Mouse (Mus musculus) small intestine, adult 2 months (tissue): ENCODE measurements around the gene Dlx4. TPM values are rescaled to one million over a fixed set of nuclear protein-coding genes. Genes with fewer than 3 reads are reported as not detected.

Experiments
- H3K27ac ChIP-seq: fragments of 200-500 bp; 2 replicates; pipeline ENCODE4 v1.5.1; 2012; ENCODE audit warnings: low read depth, low read length, control low read depth, inconsistent platforms; ENCODE audit not compliant: insufficient read depth
- H3K27me3 ChIP-seq: fragments of 200-500 bp; 2 replicates; pipeline ENCODE4 v1.6.1; 2012; ENCODE audit warnings: mild to moderate bottlenecking, moderate library complexity, low read length, inconsistent platforms; ENCODE audit not compliant: control insufficient read depth, insufficient read depth
- H3K36me3 ChIP-seq: fragments of 200-500 bp; 2 replicates; pipeline ENCODE4 v1.6.1; 2012; ENCODE audit warnings: mild to moderate bottlenecking, low read length, control low read depth, inconsistent platforms; ENCODE audit not compliant: control insufficient read depth, insufficient read depth
- H3K4me1 ChIP-seq: fragments of 200-500 bp; 2 replicates; pipeline ENCODE4 v1.6.1; 2012; ENCODE audit warnings: low read length, inconsistent platforms, mixed read lengths; ENCODE audit not compliant: control insufficient read depth, insufficient read depth, insufficient read length
- H3K4me3 ChIP-seq: fragments of 200-500 bp; 2 replicates; pipeline ENCODE4 v1.5.1; 2012; ENCODE audit warnings: low read depth, mild to moderate bottlenecking, control low read depth, inconsistent platforms, low read length, moderate library complexity
- CTCF ChIP-seq: fragments of 200-500 bp; IDR thresholded peaks from 2 replicates; pipeline ENCODE4 v1.5.1; 2012; ENCODE audit warnings: low read depth, mild to moderate bottlenecking, control low read depth, inconsistent platforms, low read length, moderate library complexity, mixed read lengths; ENCODE audit not compliant: insufficient replicate concordance, insufficient read length; ENCODE audit errors: extremely low read depth
- POLR2A ChIP-seq: fragments of 200-500 bp; IDR thresholded peaks from 2 replicates; pipeline ENCODE4 v1.6.1; 2012; ENCODE audit warnings: low read depth, mild to moderate bottlenecking, control low read depth, inconsistent platforms, low read length, moderate library complexity
- WGBS: fragments of 180-500 bp; shearing (Covaris S2); methylation state at CpG from one replicate; pipeline ENCODE4 v1.1.7; 2018; 5-methylcytosine and 5-hydroxymethylcytosine counted together
- polyA plus RNA-seq: library from polyadenylated mRNA; depleted of rRNA; stranded (reverse); fragments of >200 nt; gene quantifications from 2 replicates; pipeline ENCODE4 v1.2.3, GENCODE M21; 2012

Dlx4 gene
- polyA plus RNA-seq, 1 experiment, result not detected

- TF ChIP-seq POLR2A (no peak), CTCF (no peak)
- H3K4me3 ChIP-seq, result no peak overlapping the region
- peaks cover 8% of the 10 kb centered on the region for H3K27me3 ChIP-seq
- no peaks in the 10 kb centered on the region for H3K36me3 ChIP-seq
- 75% methylated on average over 19 of the region's 19 CpGs for WGBS
- no peak overlapping the region for H3K27ac ChIP-seq
- H3K4me1 ChIP-seq, result peaks cover 12% of the 10 kb centered on the region; the same call in 1 of the 2 replicates
These were observed 43.7 kb downstream of the Dlx4 start for GRCm38 (mm10) chr11:95102161-95102904.

GRCm38 (mm10) chr11:95101071-95101788 lies 44.8 kb downstream of the Dlx4 start:
- peaks cover 8% of the 10 kb centered on the region for H3K27me3 ChIP-seq
- WGBS, result 26% methylated on average over 16 of the region's 16 CpGs
- TF ChIP-seq POLR2A (no peak), CTCF (no peak)
- no peak overlapping the region for H3K27ac ChIP-seq
- H3K36me3 ChIP-seq, result no peaks in the 10 kb centered on the region
- no peak overlapping the region for H3K4me3 ChIP-seq
- H3K4me1 ChIP-seq, result peaks cover 10% of the 10 kb centered on the region; the same call in 1 of the 2 replicates

DNA sequence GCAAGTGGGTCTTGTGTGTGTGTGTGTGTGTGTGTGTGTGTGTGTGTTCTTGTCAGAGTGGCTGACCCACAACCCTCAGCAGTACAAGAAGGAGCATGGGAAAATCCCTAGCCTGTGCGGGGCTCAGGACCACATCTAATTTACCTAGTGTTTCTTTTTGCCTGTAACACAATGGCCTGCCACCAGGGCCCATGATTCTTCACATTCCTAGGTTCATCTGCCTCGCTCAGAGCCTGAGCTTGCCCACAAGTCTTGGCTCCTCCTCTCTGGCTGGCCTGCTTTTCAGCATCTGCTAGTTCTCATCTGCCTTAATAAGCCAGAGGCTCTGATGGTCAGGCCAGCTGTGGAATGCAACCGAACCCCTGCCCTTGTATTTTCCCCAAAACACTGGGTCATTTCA lies 45.7 kb downstream of the Dlx4 start:
- H3K4me1 ChIP-seq, result peaks cover 10% of the 10 kb centered on the region; the same call in 1 of the 2 replicates
- TF ChIP-seq CTCF (no peak), POLR2A (no peak)

GRCm38 (mm10) chr11:95098346-95099095 lies 47.5 kb downstream of the Dlx4 start:
- Histone ChIP-seq H3K4me1 (peaks cover 4% of the 10 kb centered on the region; the same call in 1 of the 2 replicates), H3K27me3 (no peaks in the 10 kb centered on the region), H3K27ac (no peak overlapping the region), H3K4me3 (no peak overlapping the region), H3K36me3 (no peaks in the 10 kb centered on the region)
- WGBS, result 71% methylated on average over 5 of the region's 5 CpGs
- no peak for TF ChIP-seq CTCF
- no peak for TF ChIP-seq POLR2A

More for the DNA sequence above, 45.7 kb downstream of the Dlx4 start:
- 77% methylated on average over 3 of the region's 3 CpGs for WGBS
- no peak overlapping the region for H3K4me3 ChIP-seq
- H3K27me3 ChIP-seq, result no peaks in the 10 kb centered on the region; the same call in 1 of the 2 replicates
- H3K36me3 ChIP-seq, result no peaks in the 10 kb centered on the region
- no peak overlapping the region for H3K27ac ChIP-seq

DNA sequence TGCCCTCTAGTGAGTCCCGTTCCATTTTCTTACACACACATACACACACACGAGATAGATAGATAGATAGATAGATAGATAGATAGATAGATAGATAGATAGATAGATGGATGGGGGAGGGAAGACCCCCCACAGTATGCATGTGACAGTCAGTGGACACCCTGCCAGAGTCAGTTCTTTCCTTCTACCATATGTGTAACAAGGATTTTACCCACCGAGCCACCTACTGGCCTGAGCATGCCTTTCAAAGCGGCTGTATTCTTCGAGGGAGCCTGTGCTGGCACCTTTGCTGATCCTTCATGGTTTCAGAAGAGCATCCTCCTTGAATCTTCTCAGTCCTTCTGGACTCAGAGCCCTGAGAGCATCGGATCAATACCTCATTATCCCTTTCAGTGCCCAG lies 48.2 kb downstream of the Dlx4 start:
- no peak overlapping the region for H3K4me3 ChIP-seq
- peaks cover 4% of the 10 kb centered on the region; the same call in 1 of the 2 replicates for H3K4me1 ChIP-seq
- no peak for TF ChIP-seq POLR2A
- TF ChIP-seq CTCF, result no peak
- 57% methylated on average over 6 of the region's 6 CpGs for WGBS
- no peaks in the 10 kb centered on the region for H3K36me3 ChIP-seq
- H3K27ac ChIP-seq, result no peak overlapping the region
- no peaks in the 10 kb centered on the region for H3K27me3 ChIP-seq

- H3K36me3 ChIP-seq, result no peaks in the 10 kb centered on the region
- no peak overlapping the region for H3K4me3 ChIP-seq
- 62% methylated on average over 4 of the region's 4 CpGs for WGBS
- H3K27me3 ChIP-seq, result no peaks in the 10 kb centered on the region
- no peak overlapping the region for H3K27ac ChIP-seq
- peaks cover 4% of the 10 kb centered on the region; the same call in 1 of the 2 replicates for H3K4me1 ChIP-seq
- TF ChIP-seq POLR2A (no peak), CTCF (no peak)
These were observed 49.3 kb downstream of the Dlx4 start for GRCm38 (mm10) chr11:95096608-95097373.
